Mouse (Mus musculus) C2C12 (cell line): ENCODE results near the gene Crtap. TPM values are rescaled to one million over a fixed set of nuclear protein-coding genes. Genes with fewer than 3 reads are reported as not detected.
"Not testable (repeated sequence)": the region's sequence is repeated elsewhere in the genome, so short reads cannot be mapped to it uniquely, and the experiment has no call there.

Experiments
- H3K27me3 ChIP-seq: one replicate; pipeline ENCODE4 v1.6.1; 2011; ENCODE audit not compliant: control insufficient read depth, insufficient read depth, insufficient read length
- H3K36me3 ChIP-seq: one replicate; pipeline ENCODE4 v1.6.1; 2011; ENCODE audit not compliant: control insufficient read depth, insufficient read depth
- H3K4me3 ChIP-seq: one replicate; pipeline ENCODE4 v1.5.1; 2011; ENCODE audit warnings: mild to moderate bottlenecking, control low read depth; ENCODE audit not compliant: poor library complexity, insufficient read depth, severe bottlenecking
- H3K79me2 ChIP-seq: one replicate; pipeline ENCODE4 v1.6.1; 2011; ENCODE audit not compliant: control insufficient read depth, insufficient read depth
- H3K79me3 ChIP-seq: one replicate; pipeline ENCODE4 v1.6.1; 2011; ENCODE audit warnings: low read depth, control low read depth
- H3ac ChIP-seq: one replicate; pipeline ENCODE3; 2011; ENCODE audit warnings: low read depth; ENCODE audit not compliant: control insufficient read depth, insufficient read length
- CEBPB ChIP-seq: IDR thresholded peaks from one replicate; pipeline ENCODE4 v1.6.1; 2011; ENCODE audit warnings: low read depth, mild to moderate bottlenecking, control low read depth, moderate library complexity
- CTCF ChIP-seq: IDR thresholded peaks from one replicate; pipeline ENCODE4 v1.5.1; 2011; ENCODE audit not compliant: control insufficient read depth, insufficient read depth, insufficient read length
- FOSL1 ChIP-seq: IDR thresholded peaks from one replicate; pipeline ENCODE4 v1.8.0; 2011; ENCODE audit warnings: mild to moderate bottlenecking, low read length; ENCODE audit not compliant: poor library complexity, insufficient read depth, severe bottlenecking
- MAX ChIP-seq: IDR thresholded peaks from one replicate; pipeline ENCODE4 v1.6.1; 2011; ENCODE audit warnings: mild to moderate bottlenecking, control low read depth
- MYOD1 ChIP-seq: IDR thresholded peaks from one replicate; pipeline ENCODE4 v1.6.1; 2011; ENCODE audit warnings: low read depth; ENCODE audit not compliant: control insufficient read depth, insufficient read length
- MYOG ChIP-seq: IDR thresholded peaks from one replicate; pipeline ENCODE4 v1.6.1; 2011; ENCODE audit not compliant: control insufficient read depth, insufficient read length; ENCODE audit errors: extremely low read depth
- USF1 ChIP-seq: IDR thresholded peaks from one replicate; pipeline ENCODE4 v1.6.1; 2011; ENCODE audit warnings: low read depth, mild to moderate bottlenecking, control low read depth, moderate library complexity
- polyA plus RNA-seq: library from polyadenylated mRNA; unstranded; fragments of >200 nt; fragmentation: generic; extraction: Trizol; gene quantifications from one replicate; pipeline ENCODE4 v1.2.1, GENCODE M21; 2012; ENCODE audit warnings: missing spikeins

Crtap gene
- polyA plus RNA-seq, 1 experiment = 116 TPM

DNA sequence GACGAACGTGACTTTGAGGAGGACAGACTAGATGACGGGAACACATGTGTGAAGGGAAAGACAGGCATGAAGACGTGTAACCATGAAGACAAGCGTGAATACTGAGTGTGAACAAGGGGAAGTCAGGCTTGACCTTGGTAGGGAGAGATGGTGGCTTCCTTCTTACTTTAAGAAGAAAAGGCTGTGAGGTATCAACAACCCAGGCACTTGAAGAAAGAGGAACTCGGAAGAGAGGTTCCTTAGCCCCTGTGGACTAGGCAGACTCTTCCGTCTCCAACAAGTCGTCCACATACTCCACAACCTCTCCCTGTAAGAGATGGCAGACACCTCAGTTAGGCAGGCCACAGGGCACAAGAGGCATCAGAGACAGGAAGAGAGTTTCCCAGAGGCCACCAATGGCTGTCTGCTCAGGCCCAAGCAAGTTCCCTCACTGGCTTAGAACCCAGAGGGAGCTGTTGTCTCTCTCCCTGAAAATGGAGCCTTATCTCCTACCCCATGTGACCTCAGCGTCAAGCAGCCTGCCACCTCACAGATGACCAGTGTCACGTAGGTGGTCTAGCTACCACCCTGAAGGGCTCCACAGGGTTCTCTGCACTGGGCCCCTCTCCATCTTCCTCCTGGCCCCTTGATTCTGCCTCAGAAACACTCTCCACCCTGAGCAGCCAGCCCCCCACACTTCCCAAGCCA, 15.1 kb downstream of the Crtap start:
- Histone ChIP-seq H3ac (no peak overlapping the region), H3K79me3 (no peaks in the 10 kb centered on the region), H3K4me3 (no peak overlapping the region), H3K36me3 (peaks cover 17% of the 10 kb centered on the region), H3K79me2 (no peaks in the 10 kb centered on the region), H3K27me3 (no peaks in the 10 kb centered on the region)
- no peak for TF ChIP-seq MAX
- TF ChIP-seq CTCF = no peak
- no peak for TF ChIP-seq MYOG
- TF ChIP-seq FOSL1 = no peak
- TF ChIP-seq MYOD1 = no peak
- TF ChIP-seq CEBPB = no peak
- TF ChIP-seq USF1 = no peak

DNA sequence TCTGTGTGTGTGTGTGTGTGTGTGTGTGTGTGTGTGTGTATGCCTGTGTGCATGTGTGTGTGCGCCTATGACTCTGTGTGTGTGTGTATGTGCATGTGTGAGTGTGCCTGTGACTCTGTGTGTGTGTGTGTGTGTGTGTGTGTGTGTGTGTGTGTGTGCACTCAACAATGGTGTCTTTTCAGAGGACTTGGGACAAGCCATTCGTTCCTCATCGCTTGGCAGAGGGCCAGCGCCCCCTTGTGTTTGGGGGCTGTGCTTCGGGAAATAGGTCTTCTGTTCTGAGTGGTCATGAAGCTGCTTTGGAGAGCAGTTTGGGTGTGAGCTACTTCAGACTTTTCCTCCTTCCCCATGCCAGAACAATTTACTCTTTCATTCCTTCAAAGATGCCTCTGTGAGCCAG, 18.8 kb downstream of the Crtap start:
- not testable (repeated sequence) for H3K79me2 ChIP-seq, H3K4me3 ChIP-seq, H3ac ChIP-seq, H3K27me3 ChIP-seq, H3K79me3 ChIP-seq
- peaks cover 11% of the 10 kb centered on the region for H3K36me3 ChIP-seq

DNA sequence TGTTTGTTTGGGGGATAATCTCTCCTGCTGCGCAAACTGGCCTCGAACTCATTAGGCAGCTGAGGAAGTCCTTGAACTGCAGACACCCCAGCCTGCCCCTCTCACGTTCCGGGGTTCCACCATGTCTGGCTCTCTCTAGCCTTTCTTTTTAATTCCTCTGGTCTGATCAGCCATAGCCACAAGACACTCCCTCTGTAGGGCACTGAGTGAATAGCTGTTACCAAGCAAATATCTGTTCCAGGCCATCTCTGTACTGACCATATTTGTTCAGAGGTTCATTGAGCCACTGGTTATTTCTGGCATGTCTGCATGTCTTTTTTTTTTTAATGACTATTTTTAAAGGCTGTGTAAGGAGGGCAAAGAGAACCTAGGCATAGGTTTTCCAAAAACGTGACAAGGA, 21.1 kb downstream of the Crtap start:
- not testable (repeated sequence) for H3K27me3 ChIP-seq, H3ac ChIP-seq, H3K4me3 ChIP-seq, H3K36me3 ChIP-seq, H3K79me3 ChIP-seq, H3K79me2 ChIP-seq

DNA sequence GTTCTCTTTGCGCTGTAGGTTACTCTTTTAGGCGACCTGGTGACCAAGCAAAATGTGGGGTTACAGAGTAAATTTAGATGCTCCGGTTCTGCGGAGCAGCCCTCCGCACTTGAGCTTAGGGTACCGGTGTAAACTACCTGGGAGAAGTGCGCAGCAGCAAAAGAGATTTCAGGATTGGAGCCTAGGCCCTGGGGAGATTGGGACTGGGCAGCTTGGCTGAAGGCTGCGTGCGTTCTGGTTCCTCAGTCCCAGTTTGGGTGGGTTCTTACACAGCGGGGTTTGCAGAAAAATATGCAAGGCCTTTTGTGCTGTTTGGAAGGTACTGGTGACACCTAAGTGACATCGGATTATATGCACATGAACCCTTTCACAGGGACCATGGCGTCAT, 22.0 kb downstream of the Crtap start:
- H3ac ChIP-seq = peak overlapping the region; percentile 24
- TF ChIP-seq USF1 (no peak), MYOD1 (no peak), MAX (no peak), MYOG (no peak)
- H3K36me3 ChIP-seq = no peaks in the 10 kb centered on the region
- no peak overlapping the region for H3K4me3 ChIP-seq
- H3K27me3 ChIP-seq = no peaks in the 10 kb centered on the region
- no peaks in the 10 kb centered on the region for H3K79me2 ChIP-seq
- H3K79me3 ChIP-seq = no peaks in the 10 kb centered on the region

DNA sequence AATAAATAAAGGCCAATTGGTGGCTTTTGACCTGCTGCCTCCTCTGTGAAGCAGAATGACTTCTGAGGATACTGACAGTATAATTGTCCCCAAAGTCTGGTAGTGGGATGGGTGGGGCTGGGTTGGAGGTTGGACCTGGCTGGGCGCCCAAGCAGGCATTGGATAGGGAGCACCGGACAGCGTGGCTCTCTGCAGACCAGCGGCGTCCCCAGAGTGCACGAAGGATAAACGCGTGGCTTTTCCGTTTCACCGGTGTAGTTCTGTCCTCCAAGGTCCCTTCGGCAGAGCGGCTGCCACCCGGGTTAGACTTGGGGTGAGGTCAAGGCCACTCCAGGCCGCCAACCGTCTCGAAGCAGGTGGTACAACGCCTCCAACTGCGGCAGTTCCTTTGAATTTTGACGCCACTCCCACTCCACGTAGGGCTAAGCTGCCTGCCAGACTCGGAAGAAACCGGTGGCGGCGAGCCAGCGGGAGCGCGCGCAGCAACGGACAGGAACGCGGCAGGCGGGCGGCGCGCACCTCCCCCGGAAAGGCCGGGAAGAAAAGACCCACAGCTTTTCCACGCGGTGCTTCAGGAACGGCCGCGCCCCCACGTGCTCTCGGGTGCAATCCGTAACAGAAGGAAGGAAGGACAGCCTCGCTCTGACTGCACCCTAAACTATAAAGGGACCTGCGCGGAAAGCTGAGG, 22.5 kb downstream of the Crtap start:
- no peaks in the 10 kb centered on the region for H3K27me3 ChIP-seq
- no peaks in the 10 kb centered on the region for H3K36me3 ChIP-seq
- TF ChIP-seq MYOD1 (no peak), MAX (no peak), MYOG (no peak), FOSL1 (no peak), USF1 (no peak)
- peak overlapping the region; percentile 24 for H3ac ChIP-seq
- H3K79me2 ChIP-seq = no peaks in the 10 kb centered on the region
- H3K4me3 ChIP-seq = no peak overlapping the region
- no peaks in the 10 kb centered on the region for H3K79me3 ChIP-seq

DNA sequence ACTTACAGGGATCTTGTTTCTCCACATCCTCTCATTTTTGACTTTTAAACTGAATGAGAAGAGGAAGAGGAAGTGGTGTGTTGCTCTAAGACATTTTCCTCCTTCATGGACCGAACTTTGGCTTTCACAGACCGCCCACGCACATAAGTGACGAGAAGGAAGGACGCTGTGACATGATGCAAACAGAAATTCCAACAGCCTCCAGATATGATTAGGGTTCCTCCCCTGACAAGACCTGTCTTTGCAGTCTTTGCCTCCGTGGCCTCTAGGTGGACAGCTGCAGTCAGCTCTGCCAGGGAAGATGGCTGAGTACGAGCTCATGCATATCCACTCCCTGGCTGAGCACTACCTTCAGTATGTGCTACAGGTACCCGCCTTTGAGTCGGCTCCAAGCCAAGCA, 60.6 kb downstream of the Crtap start, which contains the start of gene Bcl2a1c:
Bcl2a1c (plus strand) TSS at position 281 of the 400 bp plus-strand sequence.
- not testable (repeated sequence) for H3K36me3 ChIP-seq, H3ac ChIP-seq, H3K79me2 ChIP-seq

DNA sequence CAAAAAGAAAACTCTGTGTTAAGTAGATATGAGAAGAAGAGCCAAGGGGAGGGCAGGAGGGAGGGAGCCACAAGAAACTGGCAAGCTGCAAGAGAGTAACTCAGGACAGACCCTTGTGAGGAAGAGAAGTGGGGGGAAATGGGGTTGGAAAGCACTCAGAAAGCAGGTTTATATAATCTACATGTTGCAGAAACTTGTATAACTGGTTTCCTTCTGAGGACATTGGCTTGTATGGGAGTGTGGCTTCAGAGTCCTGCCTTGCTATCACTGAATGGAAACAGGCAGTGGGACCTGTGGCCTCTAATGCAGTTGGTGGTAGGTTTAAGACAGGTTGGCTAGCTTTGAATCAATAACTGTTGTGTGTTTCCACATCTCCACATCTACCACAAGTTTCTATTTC, 62.1 kb downstream of the Crtap start:
- H3K27me3 ChIP-seq, H3K36me3 ChIP-seq, H3K4me3 ChIP-seq, H3K79me3 ChIP-seq, H3ac ChIP-seq, H3K79me2 ChIP-seq: not testable (repeated sequence)

More for the DNA sequence above, 60.6 kb downstream of the Crtap start, which contains the start of gene Bcl2a1c:
- H3K79me3 ChIP-seq, H3K27me3 ChIP-seq, H3K4me3 ChIP-seq: not testable (repeated sequence)
